Mouse (Mus musculus) olfactory bulb, adult 2 months (tissue): ENCODE results near the gene Eif2b5. TPM values are rescaled to one million over a fixed set of nuclear protein-coding genes. Genes with fewer than 3 reads are reported as not detected.
A peak's percentile ranks its signal among the peaks of the same experiment; 100 is the strongest.

Experiments
- H3K27ac ChIP-seq: fragments of 200-500 bp; 2 replicates; pipeline ENCODE4 v1.5.1; 2012; ENCODE audit warnings: low read depth, low read length; ENCODE audit not compliant: insufficient read depth
- H3K4me1 ChIP-seq: fragments of 200-500 bp; 2 replicates; pipeline ENCODE4 v1.6.1; 2012; ENCODE audit warnings: low read length; ENCODE audit not compliant: control insufficient read depth, insufficient read depth
- H3K4me3 ChIP-seq: fragments of 200-500 bp; 2 replicates; pipeline ENCODE4 v1.5.1; 2012; ENCODE audit warnings: mild to moderate bottlenecking, low read depth, low read length, moderate library complexity; ENCODE audit not compliant: insufficient read depth
- CTCF ChIP-seq: fragments of 200-500 bp; IDR thresholded peaks from 2 replicates; pipeline ENCODE4 v1.5.1; 2012; ENCODE audit warnings: low read depth, mild to moderate bottlenecking, low read length, moderate library complexity; ENCODE audit not compliant: insufficient read depth
- POLR2A ChIP-seq: fragments of 200-500 bp; IDR thresholded peaks from 2 replicates; pipeline ENCODE4 v1.6.1; 2012; ENCODE audit warnings: mild to moderate bottlenecking, low read depth, low read length, moderate library complexity; ENCODE audit not compliant: insufficient read depth
- WGBS: fragments of 180-500 bp; shearing (Covaris S2); methylation state at CpG from one replicate; pipeline ENCODE4 v1.1.7; 2018; 5-methylcytosine and 5-hydroxymethylcytosine counted together
- polyA plus RNA-seq: library from polyadenylated mRNA; stranded (reverse); fragments of >200 nt; gene quantifications from 2 replicates; pipeline ENCODE4 v1.2.4, GENCODE M21; 2012; ENCODE audit warnings: low replicate concordance; ENCODE audit not compliant: missing spikeins, insufficient read depth, insufficient read length

Gene Eif2b5
- polyA plus RNA-seq, 1 experiment: not detected

GRCm38 (mm10) chr16:20523886-20524285, 25.3 kb downstream of the Eif2b5 start:
- H3K27ac ChIP-seq: no peak overlapping the region
- H3K4me3 ChIP-seq: no peak overlapping the region
- 79% methylated on average over 10 of the region's 10 CpGs for WGBS
- H3K4me1 ChIP-seq: peaks cover 10% of the 10 kb centered on the region
- no peak for TF ChIP-seq CTCF
- no peak for TF ChIP-seq POLR2A

- Histone ChIP-seq H3K4me1 (peaks cover 4% of the 10 kb centered on the region), H3K4me3 (no peak overlapping the region), H3K27ac (no peak overlapping the region)
- WGBS: 67% methylated on average over 5 of the region's 5 CpGs
- TF ChIP-seq CTCF (no peak), POLR2A (no peak)
Observed at GRCm38 (mm10) chr16:20528779-20529178, 30.2 kb downstream of the Eif2b5 start.

DNA sequence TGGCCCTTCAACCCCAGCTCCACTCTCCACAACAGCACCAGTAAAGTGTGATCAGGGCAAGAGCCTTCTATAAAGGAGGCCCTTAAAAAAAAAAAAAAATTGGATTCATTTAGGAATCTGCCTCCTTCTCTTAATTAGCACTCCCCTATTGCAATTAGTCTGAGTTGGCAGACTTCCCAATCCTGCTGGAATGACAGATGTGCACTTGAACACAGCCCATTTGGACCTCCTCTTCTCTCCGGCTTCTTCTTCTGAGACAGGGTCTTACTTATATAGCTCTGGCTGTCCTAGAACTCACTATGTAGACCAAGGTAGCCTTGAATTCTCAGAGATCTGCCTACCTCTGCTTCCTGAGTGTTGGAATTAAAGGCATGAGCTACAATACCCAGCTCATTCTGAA, 30.8 kb downstream of the Eif2b5 start:
- TF ChIP-seq CTCF (no peak), POLR2A (no peak)
- Histone ChIP-seq H3K27ac (no peak overlapping the region), H3K4me1 (peaks cover 4% of the 10 kb centered on the region), H3K4me3 (no peak overlapping the region)
- 18% methylated on average over 1 of the region's 1 CpGs for WGBS

DNA sequence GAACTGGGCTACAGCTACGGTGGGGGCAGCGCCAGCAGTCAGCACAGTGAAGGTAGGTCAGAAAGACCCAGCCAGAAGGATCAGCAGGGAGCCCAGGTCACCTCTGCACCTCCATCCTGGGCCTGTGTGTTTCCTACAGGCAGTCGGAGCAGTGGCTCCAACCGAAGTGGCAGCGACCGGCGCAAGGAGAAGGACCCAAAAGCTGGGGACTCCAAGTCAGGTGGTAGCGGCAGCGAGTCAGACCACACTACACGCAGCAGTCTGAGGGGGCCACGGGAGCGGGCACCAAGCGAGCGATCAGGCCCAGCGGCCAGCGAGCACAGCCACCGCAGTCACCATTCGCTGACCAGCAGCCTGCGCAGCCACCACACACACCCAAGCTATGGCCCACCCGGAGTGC, 32.3 kb downstream of the Eif2b5 start:
- 96% methylated on average over 20 of the region's 20 CpGs for WGBS

GRCm38 (mm10) chr16:20534617-20535295, 36.1 kb downstream of the Eif2b5 start:
- H3K4me3 ChIP-seq: no peak overlapping the region
- no peak overlapping the region for H3K27ac ChIP-seq
- 38% methylated on average over 10 of the region's 10 CpGs for WGBS
- TF ChIP-seq POLR2A (no peak), CTCF (no peak)
- peaks cover 14% of the 10 kb centered on the region for H3K4me1 ChIP-seq

More for the DNA sequence above, 32.3 kb downstream of the Eif2b5 start:
- Histone ChIP-seq H3K4me1 (peaks cover 4% of the 10 kb centered on the region), H3K27ac (no peak overlapping the region), H3K4me3 (no peak overlapping the region)
- TF ChIP-seq POLR2A: no peak

GRCm38 (mm10) chr16:20535296-20536080, 36.9 kb downstream of the Eif2b5 start, which contains the start of gene Ap2m1:
Gene Ap2m1 (plus strand): TSS chr16:20535478.
- TF ChIP-seq CTCF: no peak
- peak; percentile 78 for TF ChIP-seq POLR2A
- under 1% methylated on average over 52 of the region's 52 CpGs for WGBS

DNA sequence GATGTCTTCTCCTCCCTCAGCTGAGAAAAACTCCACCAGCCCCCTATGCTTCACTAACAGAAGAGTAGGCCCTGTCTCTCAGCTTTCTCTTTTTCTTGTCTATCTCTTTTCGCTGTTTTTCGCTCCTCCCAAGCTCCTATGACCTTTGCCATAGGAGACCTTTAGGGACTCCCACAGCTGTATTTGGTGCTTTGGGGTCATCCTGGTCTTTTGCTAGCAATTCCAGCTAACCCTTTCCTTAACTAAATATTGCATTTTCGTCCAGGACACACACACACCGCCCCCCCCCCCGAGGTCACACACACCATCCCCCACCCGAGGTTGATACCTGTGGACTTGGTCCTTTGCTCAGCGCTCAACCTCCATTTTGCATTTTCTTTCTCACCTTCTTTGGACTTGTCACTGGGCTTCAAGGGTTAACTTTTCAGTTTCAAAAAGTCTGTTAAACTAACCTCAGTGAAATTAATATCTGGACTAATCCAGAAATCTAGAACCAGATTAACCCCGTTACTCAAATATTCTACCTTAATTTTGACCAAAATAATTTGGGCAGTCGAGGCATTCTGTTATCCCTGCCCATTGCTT, 37.6 kb downstream of the Eif2b5 start:
- TF ChIP-seq CTCF (no peak), POLR2A (no peak)
- WGBS: 23% methylated on average over 9 of the region's 9 CpGs
- peak overlapping the region; percentile 66 for H3K4me3 ChIP-seq
- peaks cover 14% of the 10 kb centered on the region for H3K4me1 ChIP-seq
- peak overlapping the region; percentile 76 for H3K27ac ChIP-seq

More at GRCm38 (mm10) chr16:20535296-20536080, 36.9 kb downstream of the Eif2b5 start, which contains the start of gene Ap2m1:
- peak within 1 kb of the TSS; percentile 66 for H3K4me3 ChIP-seq
- peak within 1 kb of the TSS; percentile 76 for H3K27ac ChIP-seq
- peaks cover 14% of the 10 kb centered on the region for H3K4me1 ChIP-seq

DNA sequence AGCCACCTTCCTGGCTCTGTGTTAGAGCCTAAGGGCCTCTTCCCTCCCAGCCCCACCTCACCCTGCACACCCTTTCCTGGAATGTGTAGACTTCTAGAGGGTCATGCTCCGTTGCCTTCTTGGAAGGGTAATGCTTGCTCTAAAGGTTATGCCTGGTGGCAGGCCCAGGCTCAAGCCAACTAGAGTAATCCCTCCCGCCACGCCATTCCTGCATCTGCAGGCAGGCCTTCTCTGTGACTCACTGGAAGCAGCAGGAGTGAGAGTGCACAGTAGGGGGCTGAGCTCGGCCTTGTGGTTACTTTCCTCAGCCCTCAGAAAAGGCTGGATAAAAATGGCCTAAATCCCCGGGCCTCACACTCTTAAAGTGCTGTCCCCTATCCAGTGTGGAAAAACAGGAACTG, 38.5 kb downstream of the Eif2b5 start:
- peak overlapping the region; percentile 42 for H3K4me3 ChIP-seq
- WGBS: 3% methylated on average over 5 of the region's 5 CpGs
- H3K4me1 ChIP-seq: peaks cover 14% of the 10 kb centered on the region
- H3K27ac ChIP-seq: peak overlapping the region; percentile 18; the same call in 1 of the 2 replicates
- TF ChIP-seq POLR2A: no peak
- TF ChIP-seq CTCF: no peak
